Mouse (Mus musculus): ENCODE measurements around the gene Bcat1. TPM values are rescaled to one million over a fixed set of nuclear protein-coding genes. Genes with fewer than 3 reads are reported as not detected.
A peak's percentile ranks its signal among the peaks of the same experiment; 100 is the strongest.

The Bcat1 gene
- polyA plus RNA-seq, 1 experiment from 2014 or later: 88.0 TPM

GRCm38 (mm10) chr6:145088451-145089113 lies 12.6 kb upstream of the Bcat1 start:
- 47% methylated on average over 4 of the region's 4 CpGs for WGBS
- Histone ChIP-seq H3K4me1 (ENCODE audit: control insufficient read depth, insufficient read depth, low read length) (no peaks in the 10 kb centered on the region), H3K4me3 (ENCODE audit: low read depth, low read length) (no peak overlapping the region), H3K9me3 (replicated peaks; ENCODE audit: control insufficient read depth, low read length) (no peaks in the 10 kb centered on the region), H3K9ac (replicated peaks; ENCODE audit: low read length) (no peak overlapping the region), H3K27ac (replicated peaks; ENCODE audit: low read depth, low read length) (no peak overlapping the region), H3K36me3 (replicated peaks; ENCODE audit: control insufficient read depth, insufficient read depth, low read depth, low read length) (no peaks in the 10 kb centered on the region), H3K27me3 (ENCODE audit: control insufficient read depth, insufficient read depth, low read length) (no peaks in the 10 kb centered on the region), H3K4me2 (ENCODE audit: low read depth, low read length) (no peak overlapping the region)
- ATAC-seq (replicated peaks; ENCODE audit: insufficient number of reproducible peaks, low FRiP score, low TSS enrichment, low read depth) (no peak), DNase-seq (ENCODE audit: low spot score) (peak; percentile 67)

GRCm38 (mm10) chr6:145084343-145085117 lies 8.5 kb upstream of the Bcat1 start:
- H3K9ac ChIP-seq (replicated peaks; ENCODE audit: low read length): no peak overlapping the region
- no peaks in the 10 kb centered on the region for H3K4me1 ChIP-seq (ENCODE audit: control insufficient read depth, insufficient read depth, low read length)
- no peak overlapping the region for H3K27ac ChIP-seq (replicated peaks; ENCODE audit: low read depth, low read length)
- 92% methylated on average over 8 of the region's 8 CpGs for WGBS
- H3K27me3 ChIP-seq (ENCODE audit: control insufficient read depth, insufficient read depth, low read length): no peaks in the 10 kb centered on the region
- no peak for DNase-seq (ENCODE audit: low spot score)
- H3K9me3 ChIP-seq (replicated peaks; ENCODE audit: control insufficient read depth, low read length): no peaks in the 10 kb centered on the region
- H3K4me2 ChIP-seq (ENCODE audit: low read depth, low read length): no peak overlapping the region
- H3K4me3 ChIP-seq (ENCODE audit: low read depth, low read length): no peak overlapping the region
- no peaks in the 10 kb centered on the region for H3K36me3 ChIP-seq (replicated peaks; ENCODE audit: control insufficient read depth, insufficient read depth, low read depth, low read length)
- ATAC-seq (replicated peaks; ENCODE audit: insufficient number of reproducible peaks, low FRiP score, low TSS enrichment, low read depth): no peak

GRCm38 (mm10) chr6:145081721-145082120 lies 5.7 kb upstream of the Bcat1 start:
- DNase-seq (ENCODE audit: low spot score): no peak
- no peak for ATAC-seq (replicated peaks; ENCODE audit: insufficient number of reproducible peaks, low FRiP score, low TSS enrichment, low read depth)
- Histone ChIP-seq H3K4me1 (ENCODE audit: control insufficient read depth, insufficient read depth, low read length) (no peaks in the 10 kb centered on the region), H3K9me3 (replicated peaks; ENCODE audit: control insufficient read depth, low read length) (no peaks in the 10 kb centered on the region), H3K4me3 (ENCODE audit: low read depth, low read length) (no peak overlapping the region), H3K36me3 (replicated peaks; ENCODE audit: control insufficient read depth, insufficient read depth, low read depth, low read length) (no peaks in the 10 kb centered on the region), H3K27ac (replicated peaks; ENCODE audit: low read depth, low read length) (no peak overlapping the region), H3K4me2 (ENCODE audit: low read depth, low read length) (no peak overlapping the region), H3K9ac (replicated peaks; ENCODE audit: low read length) (no peak overlapping the region), H3K27me3 (ENCODE audit: control insufficient read depth, insufficient read depth, low read length) (no peaks in the 10 kb centered on the region)
- 63% methylated on average over 4 of the region's 4 CpGs for WGBS

- Histone ChIP-seq H3K9ac (replicated peaks; ENCODE audit: low read length) (no peak overlapping the region), H3K36me3 (replicated peaks; ENCODE audit: control insufficient read depth, insufficient read depth, low read depth, low read length) (no peaks in the 10 kb centered on the region), H3K27ac (replicated peaks; ENCODE audit: low read depth, low read length) (no peak overlapping the region), H3K4me2 (ENCODE audit: low read depth, low read length) (no peak overlapping the region), H3K9me3 (replicated peaks; ENCODE audit: control insufficient read depth, low read length) (no peaks in the 10 kb centered on the region), H3K4me1 (ENCODE audit: control insufficient read depth, insufficient read depth, low read length) (no peaks in the 10 kb centered on the region), H3K4me3 (ENCODE audit: low read depth, low read length) (no peak overlapping the region), H3K27me3 (ENCODE audit: control insufficient read depth, insufficient read depth, low read length) (no peaks in the 10 kb centered on the region)
- no peak for DNase-seq (ENCODE audit: low spot score)
- ATAC-seq (replicated peaks; ENCODE audit: insufficient number of reproducible peaks, low FRiP score, low TSS enrichment, low read depth): no peak
- WGBS: 83% methylated on average over 8 of the region's 9 CpGs
Observed at GRCm38 (mm10) chr6:145079087-145079759, 3.2 kb upstream of the Bcat1 start.

- Histone ChIP-seq H3K27ac (replicated peaks; ENCODE audit: low read depth, low read length) (no peak overlapping the region), H3K36me3 (replicated peaks; ENCODE audit: control insufficient read depth, insufficient read depth, low read depth, low read length) (no peaks in the 10 kb centered on the region), H3K4me3 (ENCODE audit: low read depth, low read length) (peak overlapping the region; percentile 54), H3K9ac (replicated peaks; ENCODE audit: low read length) (peak overlapping the region; percentile 76), H3K4me1 (ENCODE audit: control insufficient read depth, insufficient read depth, low read length) (no peaks in the 10 kb centered on the region; the same call in 1 of the 2 replicates), H3K9me3 (replicated peaks; ENCODE audit: control insufficient read depth, low read length) (no peaks in the 10 kb centered on the region), H3K27me3 (ENCODE audit: control insufficient read depth, insufficient read depth, low read length) (no peaks in the 10 kb centered on the region), H3K4me2 (ENCODE audit: low read depth, low read length) (peak overlapping the region; percentile 94)
- ATAC-seq (replicated peaks; ENCODE audit: insufficient number of reproducible peaks, low FRiP score, low TSS enrichment, low read depth): no peak
- WGBS: 7% methylated on average over 9 of the region's 9 CpGs
- peak; percentile 46 for DNase-seq (ENCODE audit: low spot score)
Observed at GRCm38 (mm10) chr6:145076286-145076685, 302 bp upstream of the Bcat1 start.

- under 1% methylated on average over 20 of the region's 20 CpGs for WGBS
- ATAC-seq (replicated peaks; ENCODE audit: insufficient number of reproducible peaks, low FRiP score, low TSS enrichment, low read depth) (0 out of 2 replicates have a peak, but pooled peaks have one; percentile 15), DNase-seq (ENCODE audit: low spot score) (peak; percentile 60)
- peak overlapping the region; percentile 94 for H3K4me2 ChIP-seq (ENCODE audit: low read depth, low read length)
- H3K27ac ChIP-seq (replicated peaks; ENCODE audit: low read depth, low read length): no peak overlapping the region
- H3K4me1 ChIP-seq (ENCODE audit: control insufficient read depth, insufficient read depth, low read length): no peaks in the 10 kb centered on the region; the same call in 1 of the 2 replicates
- H3K27me3 ChIP-seq (ENCODE audit: control insufficient read depth, insufficient read depth, low read length): no peaks in the 10 kb centered on the region
- peak overlapping the region; percentile 54 for H3K4me3 ChIP-seq (ENCODE audit: low read depth, low read length)
- no peaks in the 10 kb centered on the region for H3K36me3 ChIP-seq (replicated peaks; ENCODE audit: control insufficient read depth, insufficient read depth, low read depth, low read length)
- H3K9me3 ChIP-seq (replicated peaks; ENCODE audit: control insufficient read depth, low read length): no peaks in the 10 kb centered on the region
- H3K9ac ChIP-seq (replicated peaks; ENCODE audit: low read length): peak overlapping the region; percentile 76
Observed at GRCm38 (mm10) chr6:145075088-145075547, 866 bp downstream of the Bcat1 start.

GRCm38 (mm10) chr6:145074461-145074860 lies 1.5 kb downstream of the Bcat1 start:
- DNase-seq (ENCODE audit: low spot score) (peak; percentile 41), ATAC-seq (replicated peaks; ENCODE audit: insufficient number of reproducible peaks, low FRiP score, low TSS enrichment, low read depth) (no peak)
- Histone ChIP-seq H3K27me3 (ENCODE audit: control insufficient read depth, insufficient read depth, low read length) (no peaks in the 10 kb centered on the region), H3K27ac (replicated peaks; ENCODE audit: low read depth, low read length) (no peak overlapping the region), H3K36me3 (replicated peaks; ENCODE audit: control insufficient read depth, insufficient read depth, low read depth, low read length) (no peaks in the 10 kb centered on the region), H3K4me3 (ENCODE audit: low read depth, low read length) (no peak overlapping the region), H3K4me2 (ENCODE audit: low read depth, low read length) (no peak overlapping the region), H3K9ac (replicated peaks; ENCODE audit: low read length) (no peak overlapping the region), H3K9me3 (replicated peaks; ENCODE audit: control insufficient read depth, low read length) (no peaks in the 10 kb centered on the region), H3K4me1 (ENCODE audit: control insufficient read depth, insufficient read depth, low read length) (no peaks in the 10 kb centered on the region; the same call in 1 of the 2 replicates)

All from embryonic facial prominence, embryonic 11.5 days (tissue).